Comparison of ENCODE assay signal across 10 mouse cellular contexts in genomic region chr4:152298836-152299235, GRCm38 (mm10). TPM values are rescaled to one million over a fixed set of nuclear protein-coding genes. Genes with fewer than 3 reads are reported as not detected.
DNase-seq lines count a peak whose midpoint lies in the region; ATAC-seq and TF ChIP-seq lines count a peak whose summit lies in the region.
"Had no signal": no experiment of that assay in that cellular context is flagged by ENCODE, and none has a peak within 500 bp of the region (broad histone marks: within the 10 kb centered on the region; RNA-seq: fewer than 3 reads in every experiment).

No protein-coding gene starts in this region.

- peaks cover 17% of the 10 kb centered on the region; the same call in 1 of the 2 replicates for H3K36me3 ChIP-seq in intestine, embryonic 15.5 days
- H3K36me3 ChIP-seq in intestine, embryonic 16.5 days (ENCODE audit: control insufficient read depth, insufficient read depth, low read length), result peaks cover 4% of the 10 kb centered on the region; the same call in 1 of the 2 replicates
- peaks cover 54% of the 10 kb centered on the region for H3K36me3 ChIP-seq in G1E (replicated peaks)
- H3K36me3 ChIP-seq in embryonic facial prominence, embryonic 14.5 days (ENCODE audit: control insufficient read depth, insufficient read depth, low read length), result peaks cover 37% of the 10 kb centered on the region
- H3K36me3 ChIP-seq in liver, embryonic 15.5 days (replicated peaks), result peaks cover 40% of the 10 kb centered on the region

- no peak for TF ChIP-seq CTCF in G1E (IDR thresholded peaks at IDR 0.05; ENCODE audit: low read depth, low read length)

- no peak for ATAC-seq in intestine, embryonic 15.5 days
- ATAC-seq in intestine, embryonic 16.5 days, result no peak
- ATAC-seq in G1E (ENCODE audit: extremely low read depth, insufficient number of reproducible peaks, low FRiP score, poor library complexity, severe bottlenecking), result no peak
- ATAC-seq in embryonic facial prominence, embryonic 14.5 days (ENCODE audit: low read depth), result no peak
- no peak for ATAC-seq in liver, embryonic 15.5 days (ENCODE audit: insufficient read depth)
- ATAC-seq: intestine, postnatal 0 days had no signal

- peak overlapping the region; percentile 14; the same call in 1 of the 2 replicates for H3K9ac ChIP-seq in intestine, embryonic 15.5 days
- H3K9ac ChIP-seq in intestine, embryonic 16.5 days (ENCODE audit: low read depth, low read length), result no peak overlapping the region
- peak overlapping the region; percentile 97 for H3K9ac ChIP-seq in embryonic facial prominence, embryonic 14.5 days (ENCODE audit: low read depth, low read length)
- H3K9ac ChIP-seq in liver, embryonic 15.5 days, result peak overlapping the region; percentile 90; the same call in 1 of the 2 replicates

- DNase-seq in G1E (ENCODE audit: low spot score), result no peak
- DNase-seq in embryonic facial prominence, embryonic 14.5 days (ENCODE audit: low spot score), result no peak
- no peak for DNase-seq in right cerebral cortex, postnatal 25 days
- no peak for DNase-seq in layer of hippocampus, postnatal 36 days
- DNase-seq: adrenal gland, postnatal 14 days; cerebellum, postnatal 14 days had no signal

- WGBS in intestine, embryonic 15.5 days, result 86% methylated on average over 14 of the region's 14 CpGs
- 86% methylated on average over 14 of the region's 14 CpGs for WGBS in intestine, embryonic 16.5 days
- WGBS in embryonic facial prominence, embryonic 14.5 days, result 81% methylated on average over 14 of the region's 14 CpGs
- 78% methylated on average over 14 of the region's 14 CpGs for WGBS in liver, embryonic 15.5 days (ENCODE audit: insufficient replicate concordance)

- no peak overlapping the region for H3K4me3 ChIP-seq in intestine, embryonic 15.5 days (replicated peaks)
- no peak overlapping the region for H3K4me3 ChIP-seq in intestine, embryonic 16.5 days (ENCODE audit: low read length)
- H3K4me3 ChIP-seq in G1E (ENCODE audit: low read depth, low read length), result peak overlapping the region; percentile 47; the same call in 1 of the 2 replicates
- peak overlapping the region; percentile 86; the same call in 1 of the 2 replicates for H3K4me3 ChIP-seq in embryonic facial prominence, embryonic 14.5 days (ENCODE audit: low read depth, low read length)
- H3K4me3 ChIP-seq in liver, embryonic 15.5 days (replicated peaks), result no peak overlapping the region; the same call in 1 of the 2 replicates

- H3K4me1 ChIP-seq in intestine, embryonic 15.5 days (replicated peaks), result peaks cover 19% of the 10 kb centered on the region
- peaks cover 12% of the 10 kb centered on the region for H3K4me1 ChIP-seq in intestine, embryonic 16.5 days (ENCODE audit: control insufficient read depth, insufficient read depth, low read length)
- peaks cover 40% of the 10 kb centered on the region for H3K4me1 ChIP-seq in G1E (ENCODE audit: insufficient read depth, low read depth, low read length)
- H3K4me1 ChIP-seq in embryonic facial prominence, embryonic 14.5 days (ENCODE audit: control insufficient read depth, insufficient read depth, low read length), result peaks cover 10% of the 10 kb centered on the region
- H3K4me1 ChIP-seq in liver, embryonic 15.5 days (replicated peaks), result peaks cover 31% of the 10 kb centered on the region

- peaks cover 3% of the 10 kb centered on the region; the same call in 1 of the 2 replicates for H3K27me3 ChIP-seq in intestine, embryonic 15.5 days (replicated peaks)
- H3K27me3 ChIP-seq in intestine, embryonic 16.5 days (replicated peaks; ENCODE audit: control insufficient read depth, insufficient read depth, low read length), result no peaks in the 10 kb centered on the region
- no peaks in the 10 kb centered on the region for H3K27me3 ChIP-seq in G1E (ENCODE audit: insufficient read depth, low read length)
- H3K27me3 ChIP-seq in embryonic facial prominence, embryonic 14.5 days (replicated peaks; ENCODE audit: control insufficient read depth, insufficient read depth, low read length), result peaks cover 3% of the 10 kb centered on the region; the same call in 1 of the 2 replicates
- H3K27me3 ChIP-seq in liver, embryonic 15.5 days, result peaks cover 9% of the 10 kb centered on the region

- H3K27ac ChIP-seq in intestine, embryonic 15.5 days, result no peak overlapping the region
- H3K27ac ChIP-seq in intestine, embryonic 16.5 days (ENCODE audit: low read length), result no peak overlapping the region
- H3K27ac ChIP-seq in embryonic facial prominence, embryonic 14.5 days (replicated peaks; ENCODE audit: low read depth, low read length), result no peak overlapping the region
- H3K27ac ChIP-seq in liver, embryonic 15.5 days (replicated peaks), result no peak overlapping the region

- peak overlapping the region; percentile 91; the same call in 1 of the 2 replicates for H3K4me2 ChIP-seq in intestine, embryonic 15.5 days (replicated peaks)
- H3K4me2 ChIP-seq in intestine, embryonic 16.5 days (ENCODE audit: low read depth, low read length), result no peak overlapping the region
- peak overlapping the region; percentile 78; the same call in 1 of the 2 replicates for H3K4me2 ChIP-seq in embryonic facial prominence, embryonic 14.5 days (ENCODE audit: low read depth, low read length)
- H3K4me2 ChIP-seq in liver, embryonic 15.5 days, result peak overlapping the region; percentile 95

- no peaks in the 10 kb centered on the region for H3K9me3 ChIP-seq in intestine, embryonic 15.5 days
- H3K9me3 ChIP-seq in intestine, embryonic 16.5 days (ENCODE audit: control insufficient read depth, low read length), result no peaks in the 10 kb centered on the region
- H3K9me3 ChIP-seq in G1E (replicated peaks), result no peaks in the 10 kb centered on the region
- H3K9me3 ChIP-seq in embryonic facial prominence, embryonic 14.5 days (ENCODE audit: control insufficient read depth, low read length), result no peaks in the 10 kb centered on the region
- no peaks in the 10 kb centered on the region for H3K9me3 ChIP-seq in liver, embryonic 15.5 days (replicated peaks)

RNA-seq across cellular contexts. Expression of gene Icmt, which starts 1.8 kb away (rescaled TPM):
- 17.3 and 17.6 TPM in 2 replicates for polyA plus RNA-seq in intestine, embryonic 15.5 days (2015; fragmentation: Nextera tagmentation; extraction: Ambion mirVana)
- 13.7 and 15.4 TPM in 2 replicates for polyA plus RNA-seq in intestine, embryonic 16.5 days (2015; fragmentation: Nextera tagmentation; extraction: Ambion mirVana)
- 19.0 and 21.9 TPM in 2 replicates for total RNA-seq in G1E (2014; fragmentation: Nextera tagmentation)
- total RNA-seq in G1E (2017), result 21.5 and 24.6 TPM in 2 replicates
- polyA plus RNA-seq in G1E (2012), result 19.0 TPM in 2 replicates
- 25.1 and 26.9 TPM in 2 replicates for polyA plus RNA-seq in embryonic facial prominence, embryonic 14.5 days (2014; fragmentation: Nextera tagmentation; extraction: Ambion mirVana)
- polyA plus RNA-seq in liver, embryonic 15.5 days (2015; fragmentation: Nextera tagmentation; extraction: Ambion mirVana), result 7.6 TPM in 2 replicates
- total RNA-seq in layer of hippocampus, postnatal 36 days (2021), result 10 to 100 TPM; 43.9 to 44.7 TPM

RNA-seq across cellular contexts. Expression of gene Hes3, which starts 7.4 kb away (rescaled TPM):
- polyA plus RNA-seq in intestine, embryonic 15.5 days (2015; fragmentation: Nextera tagmentation; extraction: Ambion mirVana), result not detected in 2 replicates
- not detected in 2 replicates for polyA plus RNA-seq in intestine, embryonic 16.5 days (2015; fragmentation: Nextera tagmentation; extraction: Ambion mirVana)
- total RNA-seq in G1E (2014; fragmentation: Nextera tagmentation) (not detected in 2 replicates), G1E (2017) (not detected in 2 replicates)
- not detected in 2 replicates for polyA plus RNA-seq in G1E (2012)
- not detected in 2 replicates for polyA plus RNA-seq in embryonic facial prominence, embryonic 14.5 days (2014; fragmentation: Nextera tagmentation; extraction: Ambion mirVana)
- not detected in 2 replicates for polyA plus RNA-seq in liver, embryonic 15.5 days (2015; fragmentation: Nextera tagmentation; extraction: Ambion mirVana)
- total RNA-seq in layer of hippocampus, postnatal 36 days (2021), result not detected
- total RNA-seq: adrenal gland, postnatal 14 days had no signal
- polyA plus RNA-seq: intestine, postnatal 0 days had no signal

RNA-seq across cellular contexts. Expression of gene Rnf207, which starts 20.0 kb away (rescaled TPM):
- 2.1 and 2.5 TPM in 2 replicates for polyA plus RNA-seq in intestine, embryonic 15.5 days (2015; fragmentation: Nextera tagmentation; extraction: Ambion mirVana)
- polyA plus RNA-seq in intestine, embryonic 16.5 days (2015; fragmentation: Nextera tagmentation; extraction: Ambion mirVana), result 1.5 and 1.8 TPM in 2 replicates
- total RNA-seq in G1E (2014; fragmentation: Nextera tagmentation), result not detected in 2 replicates
- 0.11 and 0.52 TPM in 2 replicates for total RNA-seq in G1E (2017)
- polyA plus RNA-seq in G1E (2012), result not detected in 2 replicates
- 0.56 and 0.84 TPM in 2 replicates for polyA plus RNA-seq in embryonic facial prominence, embryonic 14.5 days (2014; fragmentation: Nextera tagmentation; extraction: Ambion mirVana)
- polyA plus RNA-seq in liver, embryonic 15.5 days (2015; fragmentation: Nextera tagmentation; extraction: Ambion mirVana), result 0.08 TPM in 1 of 2 replicates, not detected in the other
- 1 to 10 TPM; 4.7 to 6.1 TPM for total RNA-seq in layer of hippocampus, postnatal 36 days (2021)

RNA-seq across cellular contexts. Expression of gene Gpr153, which starts 24.8 kb away (rescaled TPM):
- polyA plus RNA-seq in intestine, embryonic 15.5 days (2015; fragmentation: Nextera tagmentation; extraction: Ambion mirVana), result 7.3 and 8.1 TPM in 2 replicates
- polyA plus RNA-seq in intestine, embryonic 16.5 days (2015; fragmentation: Nextera tagmentation; extraction: Ambion mirVana), result 3.4 and 4.7 TPM in 2 replicates
- total RNA-seq in G1E (2014; fragmentation: Nextera tagmentation) (not detected in 2 replicates), G1E (2017) (0.05 TPM in 1 of 2 replicates, not detected in the other)
- 0.03 and 0.09 TPM in 2 replicates for polyA plus RNA-seq in G1E (2012)
- 36.7 and 40.7 TPM in 2 replicates for polyA plus RNA-seq in embryonic facial prominence, embryonic 14.5 days (2014; fragmentation: Nextera tagmentation; extraction: Ambion mirVana)
- polyA plus RNA-seq in liver, embryonic 15.5 days (2015; fragmentation: Nextera tagmentation; extraction: Ambion mirVana), result 0.76 and 1.2 TPM in 2 replicates
- total RNA-seq in layer of hippocampus, postnatal 36 days (2021), result 1 to 10 TPM; 5.3 to 6.1 TPM

RNA-seq across cellular contexts. Expression of gene Rpl22, which starts 26.7 kb away (rescaled TPM):
- 371 and 424 TPM in 2 replicates for polyA plus RNA-seq in intestine, embryonic 15.5 days (2015; fragmentation: Nextera tagmentation; extraction: Ambion mirVana)
- 281 and 323 TPM in 2 replicates for polyA plus RNA-seq in intestine, embryonic 16.5 days (2015; fragmentation: Nextera tagmentation; extraction: Ambion mirVana)
- 543 and 552 TPM in 2 replicates for total RNA-seq in G1E (2014; fragmentation: Nextera tagmentation)
- total RNA-seq in G1E (2017), result 1,450 and 1,748 TPM in 2 replicates
- polyA plus RNA-seq in G1E (2012), result 38.3 and 54.2 TPM in 2 replicates
- 395 and 470 TPM in 2 replicates for polyA plus RNA-seq in embryonic facial prominence, embryonic 14.5 days (2014; fragmentation: Nextera tagmentation; extraction: Ambion mirVana)
- polyA plus RNA-seq in liver, embryonic 15.5 days (2015; fragmentation: Nextera tagmentation; extraction: Ambion mirVana), result 146 and 201 TPM in 2 replicates
- total RNA-seq in layer of hippocampus, postnatal 36 days (2021), result 100 to 1,000 TPM; 203 TPM

Comparison
In these comparisons a context has a peak if more than half of its experiments do, and no peak if none do; other contexts are left out.
1. H3K4me3 ChIP-seq: peak in G1E (single experiment) and embryonic facial prominence, embryonic 14.5 days (single experiment); none in intestine, embryonic 15.5 days (single experiment), intestine, embryonic 16.5 days (single experiment) and liver, embryonic 15.5 days (single experiment).